Mouse (Mus musculus) layer of hippocampus, postnatal 36 days (tissue): ENCODE measurements at regions not wholly inside any gene's neighbourhood (a gene's known extent, or its start where the extent isn't known, plus 50 kb on each side); places are given as distances from the start of the nearest gene placed in this dataset.
A peak's percentile ranks its signal among the peaks of the same experiment; 100 is the strongest.
"Not testable (repeated sequence)": the region's sequence is repeated elsewhere in the genome, so short reads cannot be mapped to it uniquely, and the experiment has no call there.

Experiments used
- DNase-seq, 2 experiments: peaks; one replicate each; pipeline ENCODE4 v3.0.0; 2022

- DNase-seq = not testable (repeated sequence)
Measured at GRCm38 (mm10) chr3:7811301-7811700, 1191.1 kb upstream of the 1700008P02Rik start.

DNA sequence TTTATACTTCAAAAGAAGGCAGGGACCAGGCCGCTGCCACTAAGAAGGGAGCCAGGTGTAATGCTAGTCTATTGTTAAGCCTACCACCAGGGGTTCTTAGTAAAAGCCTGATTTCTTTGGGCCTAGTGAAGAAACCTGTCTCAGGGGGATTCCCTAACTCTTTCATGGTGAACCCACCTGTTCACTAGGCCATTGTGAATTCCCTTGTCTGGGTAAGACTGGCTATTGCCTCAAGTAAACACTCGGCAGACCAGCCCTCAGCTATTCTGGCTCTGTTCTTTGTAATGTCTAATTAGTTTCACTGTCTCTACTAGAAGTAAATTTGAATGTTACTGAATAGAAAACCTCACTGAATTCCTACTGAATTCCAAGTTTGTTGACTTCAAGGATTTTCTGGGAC is 1184.9 kb upstream of the 1700008P02Rik start:
- not testable (repeated sequence) for DNase-seq

- no peak for DNase-seq
Measured at GRCm38 (mm10) chr3:7804209-7804608, 1184.0 kb upstream of the 1700008P02Rik start.

DNA sequence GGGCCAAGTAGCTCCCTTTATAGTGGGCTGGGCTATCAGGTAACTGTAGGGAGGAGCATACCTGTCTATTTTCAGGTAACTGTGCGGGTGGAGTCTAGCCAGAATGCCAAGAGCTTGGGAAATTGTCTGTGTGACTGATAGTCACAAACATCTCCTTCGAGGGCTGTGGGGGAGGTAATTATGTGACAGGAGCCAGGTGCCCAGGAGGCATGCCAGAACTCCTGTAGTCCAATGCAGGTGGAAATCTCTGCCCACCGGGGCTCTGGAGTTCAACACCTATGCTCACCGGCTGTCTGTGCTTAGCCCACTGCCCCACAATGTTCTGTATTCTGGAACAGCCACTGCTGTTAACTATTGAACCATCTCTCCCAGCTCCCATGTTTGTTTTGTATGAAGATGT is 1179.2 kb upstream of the 1700008P02Rik start:
- no peak for DNase-seq

DNA sequence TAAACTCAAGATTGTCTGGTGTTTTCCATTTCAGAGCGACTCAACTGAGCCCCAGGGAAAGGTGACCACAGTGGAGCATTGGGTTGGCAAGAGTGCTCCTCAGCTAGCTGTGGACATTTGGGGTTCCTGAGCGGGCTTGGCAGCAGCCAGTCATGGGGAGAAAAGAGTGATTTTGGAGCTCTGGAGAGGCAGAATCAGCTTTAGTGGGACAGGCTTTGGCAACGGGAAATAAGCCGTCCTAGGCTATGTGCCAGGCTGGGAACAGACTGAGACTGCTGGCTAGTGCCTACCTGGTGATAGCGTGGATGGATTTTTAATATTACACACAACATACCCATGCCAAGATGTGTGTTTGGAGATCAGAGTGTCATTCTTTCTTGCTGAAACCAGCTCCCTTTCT is 1167.4 kb upstream of the 1700008P02Rik start:
- peak; percentile 46 to 52 for DNase-seq

DNA sequence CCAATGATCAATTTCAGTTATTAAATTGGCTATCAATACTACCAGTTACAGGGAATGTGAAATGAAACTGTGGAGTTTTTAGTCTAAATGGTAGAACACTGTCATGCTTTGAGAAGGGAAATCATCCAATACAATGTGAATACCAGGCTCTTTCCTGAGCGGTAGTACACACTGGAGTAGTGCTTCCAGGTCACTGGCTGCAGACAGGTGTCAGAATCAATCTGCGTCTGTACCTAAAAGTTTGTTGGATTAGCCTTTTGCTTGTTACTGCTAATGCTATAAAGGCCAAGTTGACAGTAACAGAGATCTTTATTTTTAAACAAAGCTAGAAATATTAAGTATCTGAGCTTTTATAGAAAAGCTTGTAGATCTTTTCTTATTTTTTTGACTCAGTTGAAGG is 1164.9 kb upstream of the 1700008P02Rik start:
- no peak for DNase-seq

DNA sequence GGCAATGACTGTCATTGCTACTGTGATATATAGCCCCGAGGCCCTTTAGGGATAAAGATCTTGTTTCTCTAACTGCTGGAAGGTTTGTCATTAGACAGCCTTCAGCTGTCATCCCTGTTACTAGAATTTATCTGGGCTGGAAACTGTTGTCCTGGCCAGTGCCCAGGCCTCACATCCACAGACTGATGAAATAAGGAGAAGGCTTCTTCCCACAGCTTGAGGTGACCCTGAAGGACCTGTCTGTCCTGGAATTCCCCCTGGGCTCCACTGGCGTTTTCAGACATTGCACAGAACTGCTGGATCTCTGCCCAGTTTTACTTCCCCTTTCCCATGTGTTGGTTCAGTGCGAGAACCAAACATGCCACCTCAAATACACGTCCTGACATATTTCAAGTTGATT is 1135.2 kb upstream of the 1700008P02Rik start:
- no peak for DNase-seq

- no peak for DNase-seq
Measured at GRCm38 (mm10) chr3:7713741-7714140, 1093.5 kb upstream of the 1700008P02Rik start.

GRCm38 (mm10) chr3:7713130-7713529 is 1092.9 kb upstream of the 1700008P02Rik start:
- no peak for DNase-seq

DNA sequence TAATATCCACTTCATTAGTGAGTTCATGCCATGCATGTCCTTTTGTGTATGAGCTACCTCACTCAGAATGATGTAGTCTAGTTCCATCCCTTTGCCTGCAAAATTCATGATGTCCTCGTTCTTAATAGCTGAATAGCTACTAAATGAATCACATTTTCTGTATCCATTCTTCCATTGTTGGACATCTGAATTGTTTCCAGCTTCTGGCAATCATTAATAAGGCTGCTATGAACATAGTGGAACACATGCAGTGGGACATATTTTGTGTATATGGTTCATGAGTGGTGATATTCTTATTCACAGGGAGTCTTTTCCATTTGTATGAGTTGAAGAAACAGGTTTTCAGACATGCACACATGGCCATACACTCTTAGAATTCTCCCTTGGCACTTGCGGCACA is 1092.2 kb upstream of the 1700008P02Rik start:
- DNase-seq = no peak

GRCm38 (mm10) chr3:7708609-7709008 is 1088.4 kb upstream of the 1700008P02Rik start:
- DNase-seq = no peak

- no peak for DNase-seq
Measured at GRCm38 (mm10) chr3:7683536-7683935, 1063.3 kb upstream of the 1700008P02Rik start.

- DNase-seq = not testable (repeated sequence)
Measured at GRCm38 (mm10) chr3:7682816-7683215, 1062.6 kb upstream of the 1700008P02Rik start.

DNA sequence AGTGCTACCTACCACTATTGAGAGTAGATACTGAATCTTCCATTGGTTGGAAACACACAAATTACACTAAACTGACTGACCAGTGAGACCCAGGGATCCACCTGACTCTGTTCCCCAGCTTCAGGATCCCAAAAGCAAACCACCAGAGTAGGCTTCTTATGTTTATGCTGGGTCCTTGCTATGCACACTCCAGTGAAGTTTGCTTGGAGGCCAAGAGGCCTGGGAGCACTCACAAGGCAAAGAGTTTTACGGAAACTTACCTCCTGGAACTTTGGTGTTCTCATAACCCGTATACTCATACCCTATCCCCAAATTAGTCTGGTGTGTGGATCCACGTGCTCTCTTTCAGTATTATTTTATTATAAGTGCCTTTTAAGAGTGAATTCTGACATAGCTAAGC is 1062.1 kb upstream of the 1700008P02Rik start:
- DNase-seq = no peak

DNA sequence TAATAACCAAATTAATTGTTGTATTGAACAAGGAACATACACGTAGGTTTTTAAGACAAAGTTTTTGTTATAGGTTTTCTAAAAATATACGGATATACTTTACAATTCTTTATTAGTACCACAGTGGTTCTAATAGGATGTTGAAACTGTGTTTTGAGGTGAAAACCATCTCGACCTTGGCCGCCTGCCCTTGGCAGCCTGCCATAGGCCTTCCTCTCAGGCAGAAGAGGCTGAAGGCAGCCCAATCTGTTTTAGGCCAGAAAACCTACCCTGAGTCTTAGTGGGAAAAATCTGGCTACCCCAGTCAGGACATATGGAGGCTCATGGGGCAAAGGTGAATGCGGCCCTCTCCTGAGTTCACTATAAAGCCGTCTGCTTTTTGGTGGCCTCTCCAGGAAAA is 1049.7 kb upstream of the 1700008P02Rik start:
- DNase-seq = no peak

GRCm38 (mm10) chr3:7667851-7668250 is 1047.6 kb upstream of the 1700008P02Rik start:
- not testable (repeated sequence) for DNase-seq

GRCm38 (mm10) chr3:7666391-7667142 is 1046.3 kb upstream of the 1700008P02Rik start:
- DNase-seq = not testable (repeated sequence)
